9 mouse cellular contexts compared by ENCODE assay signal in the genomic region with DNA sequence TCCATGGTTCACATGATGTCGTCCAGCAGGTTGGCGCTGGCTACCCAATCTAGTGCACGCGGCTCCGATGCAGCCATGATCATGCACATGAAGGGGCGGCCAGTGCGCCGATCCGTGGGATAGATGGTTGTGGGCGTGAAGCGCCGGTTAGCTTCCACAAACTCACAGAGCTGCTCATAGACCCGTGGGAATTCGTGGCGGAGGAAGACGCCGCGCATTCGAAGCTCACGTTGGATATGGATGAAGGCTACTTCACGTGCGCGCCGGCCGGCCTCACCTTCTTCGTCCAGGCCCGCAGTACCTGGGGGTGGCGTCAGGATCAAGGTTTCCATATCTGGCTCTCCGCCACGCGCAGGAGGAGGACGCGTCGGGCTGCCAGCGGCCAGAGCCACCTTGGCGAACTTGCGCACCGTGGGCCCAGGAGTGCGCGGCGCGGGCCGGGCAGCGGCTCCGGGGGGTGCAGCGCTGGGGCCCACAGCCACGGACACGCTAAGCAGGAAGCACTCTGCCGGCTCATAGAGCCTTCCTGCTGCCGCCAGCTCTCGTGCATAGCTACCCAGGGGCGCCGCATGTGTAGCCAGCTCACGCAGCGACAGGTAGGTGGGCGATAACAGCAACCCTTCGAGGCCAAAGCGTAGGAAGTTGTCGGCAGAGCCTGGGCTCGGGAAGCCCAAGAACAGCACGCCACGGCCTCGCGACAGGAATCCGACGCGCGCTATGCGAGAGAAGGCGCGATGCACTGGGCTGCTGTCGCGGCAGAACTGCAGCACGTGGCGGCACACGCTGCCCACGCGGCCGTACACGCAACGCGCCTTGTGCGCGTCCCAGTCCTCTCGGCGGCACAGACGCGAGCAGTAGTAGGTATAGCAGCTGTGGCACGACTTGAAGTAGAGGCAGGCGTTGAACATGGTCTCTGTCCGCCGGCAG. TPM values are rescaled to one million over a fixed set of nuclear protein-coding genes. Genes with fewer than 3 reads are reported as not detected.
A peak's percentile ranks its signal among the peaks of the same experiment; 100 is the strongest.
DNase-seq lines count a peak whose midpoint lies in the region; ATAC-seq and TF ChIP-seq lines count a peak whose summit lies in the region.
"Had no signal": no experiment of that assay in that cellular context is flagged by ENCODE, and none has a peak within 500 bp of the region (broad histone marks: within the 10 kb centered on the region; RNA-seq: fewer than 3 reads in every experiment).

No protein-coding gene starts in this region.

- peaks cover 62% of the 10 kb centered on the region for H3K27me3 ChIP-seq in embryonic facial prominence, embryonic 10.5 days (replicated peaks; ENCODE audit: low read depth, poor library complexity, severe bottlenecking)
- peaks cover 43% of the 10 kb centered on the region for H3K27me3 ChIP-seq in intestine, postnatal 0 days (replicated peaks; ENCODE audit: control insufficient read depth, insufficient read depth, low read length)
- peaks cover 48% of the 10 kb centered on the region for H3K27me3 ChIP-seq in neural tube, embryonic 15.5 days (replicated peaks)

- H3K4me1 ChIP-seq in embryonic facial prominence, embryonic 10.5 days: peaks cover 77% of the 10 kb centered on the region
- peaks cover 33% of the 10 kb centered on the region for H3K4me1 ChIP-seq in intestine, postnatal 0 days (replicated peaks; ENCODE audit: control insufficient read depth, insufficient read depth, low read length)
- peaks cover 84% of the 10 kb centered on the region for H3K4me1 ChIP-seq in neural tube, embryonic 15.5 days

- H3K9ac ChIP-seq in intestine, postnatal 0 days (ENCODE audit: low read depth, low read length): no peak overlapping the region
- H3K9ac ChIP-seq in neural tube, embryonic 15.5 days (replicated peaks): no peak overlapping the region

- peak overlapping the region; percentile 51 for H3K4me3 ChIP-seq in embryonic facial prominence, embryonic 10.5 days
- peak overlapping the region; percentile 29 for H3K4me3 ChIP-seq in intestine, postnatal 0 days (ENCODE audit: low read depth, low read length)
- H3K4me3 ChIP-seq in neural tube, embryonic 15.5 days (replicated peaks): no peak overlapping the region; the same call in 1 of the 2 replicates

- H3K9me3 ChIP-seq in embryonic facial prominence, embryonic 10.5 days: no peaks in the 10 kb centered on the region
- no peaks in the 10 kb centered on the region for H3K9me3 ChIP-seq in intestine, postnatal 0 days (ENCODE audit: control insufficient read depth)
- H3K9me3 ChIP-seq in neural tube, embryonic 15.5 days (replicated peaks): no peaks in the 10 kb centered on the region

- DNase-seq in left cerebral cortex, adult 8-10 months (ENCODE audit: low spot score in 2 of 2): peak; percentile 36 to 66
- no peak for DNase-seq in left cerebral cortex, postnatal 14 days (ENCODE audit: low spot score in 2 of 2)
- peak; percentile 66 for DNase-seq in brain, adult 2 months (ENCODE audit: low read depth, low spot score)
- no peak for DNase-seq in embryonic facial prominence, embryonic 10.5 days (ENCODE audit: low spot score)
- DNase-seq in adrenal gland, postnatal 36 days: no peak
- DNase-seq in ovary, postnatal 36 days (ENCODE audit: low spot score): no peak

- peak overlapping the region; percentile 66 for H3K4me2 ChIP-seq in intestine, postnatal 0 days (replicated peaks; ENCODE audit: low read depth)
- H3K4me2 ChIP-seq in neural tube, embryonic 15.5 days: peak overlapping the region; percentile 32

- H3K27ac ChIP-seq in embryonic facial prominence, embryonic 10.5 days (replicated peaks): peak overlapping the region; percentile 44; the same call in 1 of the 2 replicates
- H3K27ac ChIP-seq in intestine, postnatal 0 days (ENCODE audit: low read depth, low read length): no peak overlapping the region
- no peak overlapping the region for H3K27ac ChIP-seq in neural tube, embryonic 15.5 days (replicated peaks)

- intact Hi-C loops in left cerebral cortex, postnatal 14 days (cut with DNase I): no loop called here

- 12% methylated on average over 92 of the region's 92 CpGs for WGBS in embryonic facial prominence, embryonic 10.5 days
- WGBS in intestine, postnatal 0 days: 34% methylated on average over 91 of the region's 92 CpGs
- 20% methylated on average over 92 of the region's 92 CpGs for WGBS in neural tube, embryonic 15.5 days

- TF ChIP-seq CTCF in intestine, postnatal 0 days (IDR thresholded peaks at IDR 0.05; ENCODE audit: low read depth): no peak

- peaks cover 12% of the 10 kb centered on the region for H3K36me3 ChIP-seq in embryonic facial prominence, embryonic 10.5 days (replicated peaks)
- H3K36me3 ChIP-seq in intestine, postnatal 0 days (ENCODE audit: control insufficient read depth, insufficient read depth): no peaks in the 10 kb centered on the region
- H3K36me3 ChIP-seq in neural tube, embryonic 15.5 days: peaks cover 14% of the 10 kb centered on the region

- ATAC-seq in intestine, postnatal 0 days: no peak
- ATAC-seq in neural tube, embryonic 15.5 days (ENCODE audit: low FRiP score): no peak

RNA-seq across cellular contexts. Expression of a gene that starts 2.2 kb away (rescaled TPM):
- 10 to 100 TPM; 57.8 to 72.0 (median 64.7) TPM for total RNA-seq in left cerebral cortex, adult 8-10 months (2022)
- total RNA-seq in left cerebral cortex, postnatal 14 days (2021): 100 to 1,000 TPM in 1 of 2 experiments, 10 to 100 TPM in 1; 93.5 to 105 TPM
- 146 and 155 TPM in 2 replicates for polyA plus RNA-seq in embryonic facial prominence, embryonic 10.5 days (2016; fragmentation: Nextera tagmentation; extraction: Ambion mirVana)
- 116 TPM in 2 replicates for polyA plus RNA-seq in intestine, postnatal 0 days (2015; fragmentation: Nextera tagmentation; extraction: Ambion mirVana)
- 159 and 181 TPM in 2 replicates for polyA plus RNA-seq in neural tube, embryonic 15.5 days (2015; fragmentation: Nextera tagmentation; extraction: Ambion mirVana)
- 10 to 100 TPM; 54.3 to 64.6 TPM for total RNA-seq in adrenal gland, postnatal 36 days (2021)

RNA-seq across cellular contexts. Expression of a gene that starts 2.6 kb away (rescaled TPM):
- 1 to 10 TPM in 3 of 4 experiments, under 1 TPM in 1; 0.46 to 3.1 (median 1.7) TPM for total RNA-seq in left cerebral cortex, adult 8-10 months (2022)
- 1 to 10 TPM; 1.8 to 2.1 TPM for total RNA-seq in left cerebral cortex, postnatal 14 days (2021)
- 1.9 and 7.7 TPM in 2 replicates for polyA plus RNA-seq in embryonic facial prominence, embryonic 10.5 days (2016; fragmentation: Nextera tagmentation; extraction: Ambion mirVana)
- 588 and 718 TPM in 2 replicates for polyA plus RNA-seq in intestine, postnatal 0 days (2015; fragmentation: Nextera tagmentation; extraction: Ambion mirVana)
- polyA plus RNA-seq in neural tube, embryonic 15.5 days (2015; fragmentation: Nextera tagmentation; extraction: Ambion mirVana): 2.3 and 33.0 TPM in 2 replicates
- 1 to 10 TPM; 1.5 to 3.1 TPM for total RNA-seq in adrenal gland, postnatal 36 days (2021)

RNA-seq across cellular contexts. Expression of a gene that starts 4.3 kb away (rescaled TPM):
- 10 to 100 TPM; 86.8 to 96.3 (median 92.7) TPM for total RNA-seq in left cerebral cortex, adult 8-10 months (2022)
- total RNA-seq in left cerebral cortex, postnatal 14 days (2021): 100 to 1,000 TPM; 123 to 129 TPM
- polyA plus RNA-seq in embryonic facial prominence, embryonic 10.5 days (2016; fragmentation: Nextera tagmentation; extraction: Ambion mirVana): 0.05 and 0.16 TPM in 2 replicates
- polyA plus RNA-seq in intestine, postnatal 0 days (2015; fragmentation: Nextera tagmentation; extraction: Ambion mirVana): 0.68 and 0.78 TPM in 2 replicates
- polyA plus RNA-seq in neural tube, embryonic 15.5 days (2015; fragmentation: Nextera tagmentation; extraction: Ambion mirVana): 14.5 and 18.9 TPM in 2 replicates
- total RNA-seq in adrenal gland, postnatal 36 days (2021): 1 to 10 TPM in 1 of 2 experiments, under 1 TPM in 1; 0.73 to 1.3 TPM
- total RNA-seq: neutrophil, adult 5-6 weeks had no signal

RNA-seq across cellular contexts. Expression of a gene that starts 19.6 kb away (rescaled TPM):
- 100 to 1,000 TPM; 123 to 209 (median 170) TPM for total RNA-seq in left cerebral cortex, adult 8-10 months (2022)
- 100 to 1,000 TPM; 190 to 202 TPM for total RNA-seq in left cerebral cortex, postnatal 14 days (2021)
- polyA plus RNA-seq in embryonic facial prominence, embryonic 10.5 days (2016; fragmentation: Nextera tagmentation; extraction: Ambion mirVana): 310 and 316 TPM in 2 replicates
- polyA plus RNA-seq in intestine, postnatal 0 days (2015; fragmentation: Nextera tagmentation; extraction: Ambion mirVana): 481 and 496 TPM in 2 replicates
- polyA plus RNA-seq in neural tube, embryonic 15.5 days (2015; fragmentation: Nextera tagmentation; extraction: Ambion mirVana): 400 and 433 TPM in 2 replicates
- total RNA-seq in adrenal gland, postnatal 36 days (2021): 100 to 1,000 TPM; 276 to 288 TPM

RNA-seq across cellular contexts. Expression of a gene that starts 30.5 kb away (rescaled TPM):
- total RNA-seq in left cerebral cortex, adult 8-10 months (2022): 10 to 100 TPM; 10.3 to 11.9 (median 10.4) TPM
- 1 to 10 TPM; 9.1 to 9.5 TPM for total RNA-seq in left cerebral cortex, postnatal 14 days (2021)
- polyA plus RNA-seq in embryonic facial prominence, embryonic 10.5 days (2016; fragmentation: Nextera tagmentation; extraction: Ambion mirVana): 39.9 and 40.1 TPM in 2 replicates
- polyA plus RNA-seq in intestine, postnatal 0 days (2015; fragmentation: Nextera tagmentation; extraction: Ambion mirVana): 16.4 and 18.7 TPM in 2 replicates
- polyA plus RNA-seq in neural tube, embryonic 15.5 days (2015; fragmentation: Nextera tagmentation; extraction: Ambion mirVana): 15.4 and 21.1 TPM in 2 replicates
- 10 to 100 TPM; 22.3 to 26.2 TPM for total RNA-seq in adrenal gland, postnatal 36 days (2021)

Comparison
In these comparisons a context has a peak if more than half of its experiments do, and no peak if none do; other contexts are left out.
1. DNase-seq: peak in left cerebral cortex, adult 8-10 months (2 of 2) and brain, adult 2 months (single experiment); none in left cerebral cortex, postnatal 14 days (0 of 2), embryonic facial prominence, embryonic 10.5 days (single experiment), adrenal gland, postnatal 36 days (0 of 2) and ovary, postnatal 36 days (single experiment).
2. RNA of a gene that starts 4.3 kb away (total RNA-seq): 123 to 129 TPM in left cerebral cortex, postnatal 14 days and 86.8 to 96.3 TPM in left cerebral cortex, adult 8-10 months; 0.73 to 1.3 TPM in adrenal gland, postnatal 36 days; every median in the first group is over 10 times any median in the second.